Mouse (Mus musculus) liver, embryonic 11.5 days (tissue): ENCODE measurements at regions not wholly inside any gene's neighbourhood (a gene's known extent, or its start where the extent isn't known, plus 50 kb on each side); places are given as distances from the start of the nearest gene placed in this dataset.

Experiments used
- ATAC-seq: fragments of 200-750 bp; cut with Nextera tagmentation; replicated peaks from 2 replicates; pipeline ENCODE4 v1.8.0; 2017; ENCODE audit warnings: moderate number of reproducible peaks, mild to moderate bottlenecking, moderate TSS enrichment, moderate library complexity; ENCODE audit not compliant: low FRiP score
- DNase-seq: peaks from one replicate; pipeline ENCODE4 v3.0.0-alpha.2; 2017; ENCODE audit warnings: low spot score
- H3K27ac ChIP-seq: fragments of 300-500 bp; sonication (generic); 2 replicates; pipeline ENCODE4 v1.5.1; 2014; ENCODE audit warnings: mild to moderate bottlenecking, low read depth, low read length, control low read depth
- H3K27me3 ChIP-seq: fragments of 300-500 bp; sonication (generic); replicated peaks from 2 replicates; pipeline ENCODE4 v1.6.1; 2014; ENCODE audit warnings: low read length, mixed read lengths; ENCODE audit not compliant: control insufficient read depth, insufficient read depth
- H3K36me3 ChIP-seq: fragments of 300-500 bp; sonication (generic); 2 replicates; pipeline ENCODE4 v1.6.1; 2014; ENCODE audit warnings: mild to moderate bottlenecking, low read length, moderate library complexity, mixed read lengths; ENCODE audit not compliant: control insufficient read depth, insufficient read depth
- H3K4me1 ChIP-seq: fragments of 300-500 bp; sonication (generic); replicated peaks from 2 replicates; pipeline ENCODE4 v1.6.1; 2014; ENCODE audit warnings: low read length, mixed read lengths; ENCODE audit not compliant: control insufficient read depth, insufficient read depth
- H3K4me2 ChIP-seq: fragments of 300-500 bp; sonication (generic); 2 replicates; pipeline ENCODE4 v1.6.1; 2014; ENCODE audit warnings: mild to moderate bottlenecking, control low read depth, moderate library complexity
- H3K4me3 ChIP-seq: fragments of 300-500 bp; sonication (generic); 2 replicates; pipeline ENCODE4 v1.5.1; 2014; ENCODE audit warnings: low read depth, low read length, control low read depth
- H3K9ac ChIP-seq: fragments of 300-500 bp; sonication (generic); 2 replicates; pipeline ENCODE4 v1.6.1; 2014; ENCODE audit warnings: low read depth, low read length, control low read depth
- H3K9me3 ChIP-seq: fragments of 300-500 bp; sonication (generic); 2 replicates; pipeline ENCODE4 v1.6.1; 2016; ENCODE audit warnings: low read length, inconsistent platforms, mixed read lengths; ENCODE audit not compliant: control insufficient read depth
- WGBS: fragments of 180-500 bp; shearing (Covaris S2); extraction: QIAGEN DNeasy Blood & Tissue Kit; methylation state at CpG from one replicate; pipeline ENCODE4 v1.1.7; 2014; 5-methylcytosine and 5-hydroxymethylcytosine counted together

DNA sequence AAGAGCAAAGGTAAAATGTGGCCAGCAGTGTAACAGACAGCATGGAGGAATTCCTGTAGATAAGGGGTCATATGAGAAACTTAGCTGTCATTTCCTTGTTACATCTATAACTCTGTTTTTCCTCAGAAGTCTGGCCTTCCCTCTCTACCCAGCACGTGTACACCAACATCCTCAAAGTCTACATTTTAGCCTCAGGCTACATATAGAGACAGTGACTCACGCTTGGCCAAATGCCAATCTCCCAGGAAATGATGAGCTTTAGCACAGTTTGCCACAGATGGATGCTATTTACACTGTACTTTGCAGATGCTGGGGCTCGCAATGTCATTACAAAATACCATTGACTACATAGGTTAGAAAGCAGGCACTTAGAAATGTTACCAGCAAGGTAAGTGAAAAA, 1433.1 kb upstream of the Dsel start:
- H3K27me3 ChIP-seq = no peaks in the 10 kb centered on the region

DNA sequence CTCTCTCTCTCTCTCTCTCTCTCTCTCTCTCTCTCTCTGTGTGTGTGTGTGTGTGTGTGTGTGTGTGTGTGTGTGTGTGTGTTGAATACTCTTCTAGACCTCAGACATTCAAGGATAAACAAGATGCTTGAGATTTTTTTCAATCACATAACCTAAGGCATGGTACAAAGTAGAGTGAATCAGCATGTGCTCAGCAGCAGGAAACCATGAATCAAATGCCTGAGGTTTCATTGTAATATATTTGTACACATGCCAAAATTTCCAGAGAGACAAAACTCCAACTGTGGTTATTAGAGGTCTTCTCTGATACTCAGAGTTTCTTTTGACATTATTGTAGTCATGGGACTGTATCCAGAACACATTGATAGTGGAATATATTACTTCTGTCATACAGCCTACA, 1423.5 kb upstream of the Dsel start:
- Histone ChIP-seq H3K36me3 (no peaks in the 10 kb centered on the region), H3K27ac (no peak overlapping the region), H3K4me3 (no peak overlapping the region), H3K4me1 (no peaks in the 10 kb centered on the region), H3K4me2 (no peak overlapping the region), H3K9ac (no peak overlapping the region), H3K9me3 (no peaks in the 10 kb centered on the region), H3K27me3 (no peaks in the 10 kb centered on the region)
- DNase-seq (no peak), ATAC-seq (no peak)

More for the DNA sequence above, 1433.1 kb upstream of the Dsel start:
- no peak overlapping the region for H3K9ac ChIP-seq
- no peak overlapping the region for H3K4me3 ChIP-seq
- ATAC-seq (no peak), DNase-seq (no peak)
- H3K4me1 ChIP-seq = no peaks in the 10 kb centered on the region
- no peak overlapping the region for H3K27ac ChIP-seq
- no peak overlapping the region for H3K4me2 ChIP-seq
- H3K9me3 ChIP-seq = no peaks in the 10 kb centered on the region
- H3K36me3 ChIP-seq = no peaks in the 10 kb centered on the region
- WGBS = 64% methylated on average over 3 of the region's 3 CpGs

DNA sequence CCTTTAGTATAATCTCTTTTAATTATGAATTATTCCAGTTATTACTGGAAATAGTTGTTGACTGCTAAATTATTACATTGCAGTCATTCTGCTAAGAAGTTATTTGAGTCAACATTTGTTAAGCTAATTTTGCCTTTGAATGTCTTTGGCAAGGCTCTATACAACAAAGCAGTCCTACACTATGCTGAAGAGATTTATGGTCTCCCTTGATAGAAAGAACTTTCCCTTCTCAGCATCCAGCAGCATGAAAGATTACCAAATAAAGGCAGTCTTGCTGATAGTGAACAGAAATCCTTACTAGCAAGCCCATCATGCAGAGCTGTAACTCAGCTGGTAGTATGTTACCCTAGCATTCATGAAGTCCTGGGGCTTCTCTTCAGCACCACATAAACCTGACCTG, 1419.4 kb upstream of the Dsel start:
- no peaks in the 10 kb centered on the region for H3K36me3 ChIP-seq
- H3K4me3 ChIP-seq = no peak overlapping the region
- no peaks in the 10 kb centered on the region for H3K27me3 ChIP-seq
- no peak overlapping the region for H3K4me2 ChIP-seq
- DNase-seq (no peak), ATAC-seq (no peak)
- H3K9me3 ChIP-seq = no peaks in the 10 kb centered on the region
- H3K9ac ChIP-seq = no peak overlapping the region
- H3K27ac ChIP-seq = no peak overlapping the region
- H3K4me1 ChIP-seq = no peaks in the 10 kb centered on the region

DNA sequence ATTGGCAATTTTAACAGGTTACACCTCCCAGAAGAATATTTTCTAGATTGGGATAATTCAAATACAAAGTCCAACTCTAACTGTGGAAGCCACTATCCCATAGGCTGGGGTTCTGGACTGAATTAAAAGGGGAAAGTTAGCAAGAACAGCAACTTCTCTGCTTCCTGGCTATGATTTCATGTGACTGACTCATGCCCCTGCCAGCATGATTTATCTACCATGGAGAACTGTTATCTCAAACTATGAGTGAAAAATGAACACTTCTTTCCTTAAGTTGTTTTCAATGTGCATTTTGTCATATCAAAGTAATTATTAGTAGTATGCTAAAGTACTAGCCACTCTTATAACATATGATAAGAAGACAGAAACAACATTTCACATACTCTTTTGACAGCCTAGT, 1394.7 kb upstream of the Dsel start:
- no peaks in the 10 kb centered on the region for H3K27me3 ChIP-seq
- no peak overlapping the region for H3K9ac ChIP-seq
- H3K36me3 ChIP-seq = no peaks in the 10 kb centered on the region
- ATAC-seq (no peak), DNase-seq (no peak)
- H3K4me3 ChIP-seq = no peak overlapping the region
- H3K9me3 ChIP-seq = no peaks in the 10 kb centered on the region
- no peak overlapping the region for H3K27ac ChIP-seq
- H3K4me2 ChIP-seq = no peak overlapping the region
- H3K4me1 ChIP-seq = no peaks in the 10 kb centered on the region

DNA sequence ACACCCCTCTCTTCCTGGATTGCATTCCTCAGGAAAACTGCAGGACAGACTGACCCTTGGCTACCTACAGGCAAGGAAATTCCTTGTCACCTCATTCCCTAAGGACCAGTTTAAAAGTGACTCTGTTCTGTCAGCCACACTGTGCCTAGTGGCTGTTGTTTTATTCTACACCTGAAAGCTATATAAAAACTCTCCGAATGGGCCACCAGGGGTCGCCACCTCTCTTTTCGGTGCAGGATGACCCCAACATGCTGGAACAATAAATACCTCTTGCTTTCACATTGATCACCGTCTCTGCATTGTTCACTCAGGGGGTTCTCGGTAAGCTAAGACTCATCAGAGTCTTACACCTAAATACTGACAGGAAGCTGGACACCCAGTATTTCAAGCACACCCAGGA, 1382.6 kb upstream of the Dsel start:
- Histone ChIP-seq H3K4me3 (no peak overlapping the region), H3K36me3 (no peaks in the 10 kb centered on the region), H3K4me1 (no peaks in the 10 kb centered on the region), H3K27ac (no peak overlapping the region), H3K27me3 (no peaks in the 10 kb centered on the region), H3K4me2 (no peak overlapping the region), H3K9me3 (no peaks in the 10 kb centered on the region), H3K9ac (no peak overlapping the region)
- ATAC-seq = no peak
- 67% methylated on average over 5 of the region's 5 CpGs for WGBS
- no peak for DNase-seq

DNA sequence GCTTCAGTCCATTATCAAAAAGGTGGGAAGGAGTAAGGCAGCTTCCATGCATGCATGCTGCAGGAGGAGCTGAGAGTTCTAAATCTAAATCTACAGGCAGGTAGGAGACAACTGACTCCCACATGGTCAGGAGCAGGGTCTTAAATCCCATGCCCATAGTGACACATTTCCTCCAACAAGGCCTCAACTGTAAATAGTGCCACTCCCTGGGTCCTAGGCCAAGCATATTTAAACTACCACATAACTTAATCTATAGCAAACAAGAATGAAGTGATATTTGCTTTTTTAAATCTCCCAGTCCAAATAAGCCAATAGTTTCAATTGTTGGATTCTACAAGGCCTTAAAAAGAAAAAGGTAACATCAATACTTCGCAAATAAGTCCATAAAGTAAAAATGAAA, 1345.4 kb upstream of the Dsel start:
- no peak overlapping the region for H3K27ac ChIP-seq
- H3K4me2 ChIP-seq = no peak overlapping the region
- ATAC-seq (no peak), DNase-seq (no peak)
- H3K4me3 ChIP-seq = no peak overlapping the region
- 77% methylated on average over 1 of the region's 1 CpGs for WGBS
- no peaks in the 10 kb centered on the region for H3K9me3 ChIP-seq
- H3K27me3 ChIP-seq = no peaks in the 10 kb centered on the region
- H3K36me3 ChIP-seq = no peaks in the 10 kb centered on the region
- no peaks in the 10 kb centered on the region for H3K4me1 ChIP-seq
- H3K9ac ChIP-seq = no peak overlapping the region

DNA sequence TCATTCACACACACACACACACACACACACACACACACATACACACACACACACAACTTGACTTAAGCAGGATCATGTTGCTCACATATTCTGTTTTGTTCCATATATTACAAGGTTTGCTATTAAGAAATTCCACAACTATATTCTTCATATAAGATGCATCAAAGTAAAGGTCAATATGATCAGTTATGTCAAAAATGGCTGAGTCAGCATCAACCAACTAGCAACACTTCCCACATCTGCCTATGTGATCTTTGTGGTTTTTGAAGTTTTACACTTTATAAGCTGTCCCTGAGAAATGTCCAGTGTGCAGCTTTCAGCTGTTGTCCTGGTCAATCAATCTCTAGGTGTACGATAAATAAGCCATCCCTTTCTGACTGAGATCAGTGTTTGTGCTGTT, 1339.3 kb upstream of the Dsel start:
- H3K4me1 ChIP-seq = no peaks in the 10 kb centered on the region
- 94% methylated on average over 1 of the region's 1 CpGs for WGBS
- H3K4me3 ChIP-seq = no peak overlapping the region
- H3K9me3 ChIP-seq = no peaks in the 10 kb centered on the region
- no peaks in the 10 kb centered on the region for H3K36me3 ChIP-seq
- no peak overlapping the region for H3K9ac ChIP-seq
- no peak overlapping the region for H3K4me2 ChIP-seq
- ATAC-seq (no peak), DNase-seq (no peak)
- H3K27me3 ChIP-seq = no peaks in the 10 kb centered on the region
- H3K27ac ChIP-seq = no peak overlapping the region

DNA sequence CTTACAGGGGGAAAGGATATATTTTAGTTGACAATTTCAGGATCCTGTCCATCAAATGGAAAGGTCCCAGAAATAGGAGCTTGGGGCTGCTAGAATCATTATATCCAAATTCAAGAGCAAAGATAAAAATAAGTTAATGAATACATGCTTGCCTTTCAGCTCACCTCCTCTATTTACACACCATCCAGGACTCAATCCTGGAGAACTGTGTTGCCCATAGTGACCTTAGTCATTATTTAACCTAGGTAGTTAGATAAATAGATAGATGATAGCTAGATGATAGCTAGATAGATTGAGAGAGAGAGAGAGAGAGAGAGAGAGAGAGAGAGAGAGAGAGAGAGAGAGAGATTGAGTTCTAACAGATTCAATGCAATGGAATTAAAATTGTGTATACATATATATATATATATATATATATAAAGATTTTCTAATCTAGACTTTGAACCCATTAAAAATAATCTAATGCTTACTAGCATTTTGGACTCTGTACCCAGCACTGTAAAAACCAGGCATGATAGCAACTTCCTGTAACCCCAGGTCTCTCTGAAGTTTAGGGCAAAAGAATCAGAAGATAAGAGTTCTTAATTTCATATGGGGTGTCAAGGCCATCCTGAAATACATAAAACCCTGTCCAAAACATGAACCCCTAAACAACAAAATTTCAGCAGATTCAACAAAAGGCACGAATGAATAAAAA, 1329.5 kb upstream of the Dsel start:
- no peaks in the 10 kb centered on the region for H3K36me3 ChIP-seq
- no peak overlapping the region for H3K4me3 ChIP-seq
- 49% methylated on average over 1 of the region's 1 CpGs for WGBS
- H3K27me3 ChIP-seq = no peaks in the 10 kb centered on the region
- no peak overlapping the region for H3K9ac ChIP-seq
- ATAC-seq = peak; percentile 34; the same call in 1 of the 2 replicates
- no peaks in the 10 kb centered on the region for H3K4me1 ChIP-seq
- no peaks in the 10 kb centered on the region for H3K9me3 ChIP-seq
- no peak overlapping the region for H3K4me2 ChIP-seq
- no peak for DNase-seq
- no peak overlapping the region for H3K27ac ChIP-seq

DNA sequence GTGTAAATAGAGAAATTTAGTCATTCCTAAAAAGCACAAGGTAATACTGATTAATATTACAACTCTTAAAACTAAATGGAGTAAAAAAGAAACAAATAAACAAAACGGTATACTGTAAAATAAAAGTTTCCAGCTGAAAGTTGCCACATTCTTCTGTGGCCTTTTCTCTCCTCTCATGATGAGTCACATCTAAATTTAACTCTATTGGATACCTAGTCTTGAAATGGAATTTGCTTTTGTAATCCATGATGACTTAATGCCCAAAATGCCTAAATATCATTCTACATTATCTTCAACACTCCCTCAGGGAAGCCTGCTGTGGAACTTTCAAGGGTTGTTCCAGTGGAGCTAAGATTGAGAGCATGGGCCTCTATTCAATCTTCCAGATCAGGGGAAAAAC, 1298.5 kb upstream of the Dsel start:
- H3K9ac ChIP-seq = no peak overlapping the region
- no peaks in the 10 kb centered on the region for H3K27me3 ChIP-seq
- H3K27ac ChIP-seq = no peak overlapping the region
- DNase-seq = no peak
- H3K4me1 ChIP-seq = no peaks in the 10 kb centered on the region
- no peak overlapping the region for H3K4me2 ChIP-seq
- 84% methylated on average over 1 of the region's 1 CpGs for WGBS
- no peak overlapping the region for H3K4me3 ChIP-seq
- H3K9me3 ChIP-seq = no peaks in the 10 kb centered on the region
- no peak for ATAC-seq
- no peaks in the 10 kb centered on the region for H3K36me3 ChIP-seq
